Mouse (Mus musculus): ENCODE data around the gene 2010109A12Rik.

GRCm38 (mm10) chr5:93180252-93180651 lies 26.1 kb upstream of the 2010109A12Rik start:
- TF ChIP-seq CTCF (conservative IDR thresholded peaks at IDR 0.05; ENCODE audit: insufficient read depth, insufficient read length, low read depth, low read length) (0 out of 2 replicates have a peak, but pooled peaks have one; percentile 3), POLR2A (IDR thresholded peaks at IDR 0.05; ENCODE audit: low read depth, low read length) (no peak)

All from kidney, adult 2 months (tissue).